Mouse (Mus musculus) megakaryocyte, embryonic 14.5 days (primary cell): ENCODE data around the gene Klk1b4.

ENCODE experiments used
- FLI1 ChIP-seq: IDR thresholded peaks from 2 replicates; pipeline ENCODE4 v1.6.1; 2012; ENCODE audit warnings: low read length, inconsistent platforms, mixed read lengths
- GATA1 ChIP-seq: IDR thresholded peaks from 3 replicates; pipeline ENCODE4 v1.6.1; 2012; ENCODE audit warnings: mixed read lengths, low read length, inconsistent platforms, borderline replicate concordance

DNA sequence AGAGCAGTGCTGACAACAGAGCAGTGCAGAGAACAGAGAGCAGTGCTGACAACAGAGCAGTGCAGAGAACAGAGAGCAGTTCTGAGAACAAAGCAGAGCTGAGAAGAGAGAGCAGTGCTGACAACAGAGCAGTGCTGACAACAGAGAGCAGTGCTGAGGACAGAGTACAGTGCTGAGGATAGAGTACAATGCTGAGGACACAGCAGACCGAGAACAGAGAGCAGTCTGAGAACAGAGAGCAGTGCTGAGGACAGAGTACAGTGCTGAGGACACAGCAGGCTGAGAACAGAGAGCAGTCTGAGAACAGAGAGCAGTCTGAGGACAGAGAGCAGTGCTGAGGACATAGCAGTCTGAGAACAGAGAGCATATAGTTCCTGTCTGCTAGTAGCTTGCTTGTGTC lies 33.5 kb downstream of the Klk1b4 start:
- TF ChIP-seq GATA1 (no peak), FLI1 (no peak)
